Mouse (Mus musculus): ENCODE measurements around the gene Fam169b. TPM values are rescaled to one million over a fixed set of nuclear protein-coding genes. Genes with fewer than 3 reads are reported as not detected.

Gene Fam169b
- polyA plus RNA-seq, 1 experiment from 2014 or later: not detected

GRCm38 (mm10) chr7:68408611-68409010 is 135.0 kb downstream of the Fam169b start:
- no peak overlapping the region for H3K4me3 ChIP-seq
- no peaks in the 10 kb centered on the region for H3K36me3 ChIP-seq (replicated peaks)
- H3K9me3 ChIP-seq: no peaks in the 10 kb centered on the region
- no peaks in the 10 kb centered on the region for H3K27me3 ChIP-seq (replicated peaks)
- no peak for ATAC-seq (replicated peaks)
- H3K4me1 ChIP-seq: 0 out of 2 replicates have a peak, but pooled peaks cover 3% of the 10 kb centered on the region
- H3K27ac ChIP-seq: no peak overlapping the region
- no peak overlapping the region for H3K4me2 ChIP-seq
- H3K9ac ChIP-seq: no peak overlapping the region
- WGBS: 70% methylated on average over 5 of the region's 5 CpGs

Other genes with a start within 250 kb of the Fam169b start
- not detected in 2 replicates for gene Pgpep1l, start 9.6 kb upstream of the Fam169b start, polyA plus RNA-seq (2015; fragmentation: Nextera tagmentation; extraction: Ambion mirVana)